Mouse (Mus musculus) liver, embryonic 14.5 days (tissue): ENCODE data around the gene Hsd17b2.

ENCODE experiments used
- CTCF ChIP-seq: IDR thresholded peaks from 2 replicates; pipeline ENCODE4 v1.5.1; 2016; ENCODE audit warnings: antibody characterized with exemption, low read depth, control low read depth
- EP300 ChIP-seq: IDR thresholded peaks from 2 replicates; pipeline ENCODE4 v1.6.1; 2016; ENCODE audit warnings: antibody characterized with exemption, low read depth

- TF ChIP-seq CTCF (no peak), EP300 (no peak)
Observed at GRCm38 (mm10) chr8:117677011-117677410, 24.7 kb upstream of the Hsd17b2 start.
